Mouse (Mus musculus) brain, embryonic 14.5 days (tissue): ENCODE data around the gene Igf2bp2.

Experiments
- CTCF ChIP-seq: fragments of 200-500 bp; IDR thresholded peaks from 2 replicates; pipeline ENCODE4 v1.5.1; 2012; ENCODE audit warnings: inconsistent platforms, mild to moderate bottlenecking, moderate library complexity, borderline replicate concordance; ENCODE audit not compliant: insufficient read depth, insufficient read length; ENCODE audit errors: extremely low read depth
- POLR2A ChIP-seq: fragments of 200-500 bp; IDR thresholded peaks from 2 replicates; pipeline ENCODE4 v1.6.1; 2012; ENCODE audit warnings: mild to moderate bottlenecking, inconsistent platforms, borderline replicate concordance; ENCODE audit not compliant: poor library complexity, insufficient read depth, insufficient read length, severe bottlenecking; ENCODE audit errors: extremely low read depth

- TF ChIP-seq CTCF, result no peak
- no peak for TF ChIP-seq POLR2A
Measured at GRCm38 (mm10) chr16:22039978-22040377, 123.1 kb downstream of the Igf2bp2 start.
